17 mouse cellular contexts compared by ENCODE assay signal in genomic region chr5:139644816-139645215, GRCm38 (mm10).
"Had no signal": no experiment of that assay in that cellular context is flagged by ENCODE, and none has a peak within 500 bp of the region (broad histone marks: within the 10 kb centered on the region; RNA-seq: fewer than 3 reads in every experiment).

No protein-coding gene starts in this region.

- H3K9ac ChIP-seq: lung, embryonic 15.5 days; midbrain, embryonic 13.5 days; midbrain, embryonic 15.5 days; neural tube, embryonic 12.5 days; stomach, embryonic 15.5 days had no signal

- H3K27me3 ChIP-seq: lung, embryonic 15.5 days; midbrain, embryonic 13.5 days; midbrain, embryonic 15.5 days had no signal

- H3K27ac ChIP-seq: lung, embryonic 15.5 days; macrophage; midbrain, embryonic 13.5 days; midbrain, embryonic 15.5 days; neural tube, embryonic 12.5 days; stomach, embryonic 15.5 days; stomach, postnatal 0 days had no signal

- H3K4me1 ChIP-seq: lung, embryonic 15.5 days; megakaryocyte, embryonic 14.5 days; stomach, embryonic 15.5 days had no signal

- H3K9me3 ChIP-seq: lung, embryonic 15.5 days; midbrain, embryonic 15.5 days; stomach, embryonic 15.5 days had no signal

- H3K4me3 ChIP-seq: lung, embryonic 15.5 days; megakaryocyte, embryonic 14.5 days; midbrain, embryonic 13.5 days; midbrain, embryonic 15.5 days; neural tube, embryonic 12.5 days; stomach, embryonic 15.5 days had no signal

- ATAC-seq: lung, postnatal 0 days; midbrain, embryonic 13.5 days; midbrain, embryonic 15.5 days had no signal

- DNase-seq: lung, adult 2 months; lung, postnatal 14 days; lung, postnatal 36 days; right cerebral cortex, postnatal 14 days; thymus, adult 2 months; thymus, postnatal 25 days; thymus, postnatal 4 days had no signal

- H3K4me2 ChIP-seq: lung, embryonic 15.5 days; midbrain, embryonic 11.5 days; midbrain, embryonic 13.5 days; midbrain, embryonic 15.5 days; neural tube, embryonic 12.5 days; stomach, embryonic 15.5 days had no signal

- H3K36me3 ChIP-seq: lung, embryonic 15.5 days; midbrain, embryonic 13.5 days; midbrain, embryonic 15.5 days; neural tube, embryonic 12.5 days; stomach, embryonic 15.5 days had no signal
